Mouse (Mus musculus) MN1 (cell line): ENCODE results near the gene Ppp1r13l.

Experiments
- DNase-seq: peaks from one replicate; pipeline ENCODE4 v3.0.0-alpha.2; 2016; ENCODE audit warnings: low spot score

Gene Ppp1r13l

GRCm38 (mm10) chr7:19368380-19368779 is 8.8 kb downstream of the Ppp1r13l start:
- DNase-seq = no peak

GRCm38 (mm10) chr7:19369823-19370425 is 10.4 kb downstream of the Ppp1r13l start:
- no peak for DNase-seq

GRCm38 (mm10) chr7:19373367-19373766 is 13.8 kb downstream of the Ppp1r13l start:
- no peak for DNase-seq

GRCm38 (mm10) chr7:19375368-19375767 is 15.8 kb downstream of the Ppp1r13l start:
- no peak for DNase-seq

GRCm38 (mm10) chr7:19376019-19376418 is 16.5 kb downstream of the Ppp1r13l start:
- DNase-seq = no peak

GRCm38 (mm10) chr7:19378049-19378448 is 18.5 kb downstream of the Ppp1r13l start:
- DNase-seq = no peak

GRCm38 (mm10) chr7:19381377-19382165 is 22.0 kb downstream of the Ppp1r13l start, which contains the start of gene Ercc2:
Gene Ercc2, plus strand, starts transcription at chr7:19382010.
- DNase-seq = peak; percentile 92

- DNase-seq = no peak
These were observed 22.6 kb downstream of the Ppp1r13l start for GRCm38 (mm10) chr7:19382166-19382541.

GRCm38 (mm10) chr7:19383708-19384107 is 24.2 kb downstream of the Ppp1r13l start:
- DNase-seq = no peak

- peak; percentile 47 for DNase-seq
These were observed 29.3 kb downstream of the Ppp1r13l start for GRCm38 (mm10) chr7:19388699-19389413.

GRCm38 (mm10) chr7:19394484-19394883 is 34.9 kb downstream of the Ppp1r13l start:
- DNase-seq = no peak

GRCm38 (mm10) chr7:19399496-19400280 is 40.1 kb downstream of the Ppp1r13l start:
- peak; percentile 45 for DNase-seq

GRCm38 (mm10) chr7:19400946-19401345 is 41.4 kb downstream of the Ppp1r13l start:
- DNase-seq = no peak

- no peak for DNase-seq
These were observed 43.1 kb downstream of the Ppp1r13l start for GRCm38 (mm10) chr7:19402535-19403112.

GRCm38 (mm10) chr7:19403731-19404296 is 44.3 kb downstream of the Ppp1r13l start, which contains the start of gene Klc3:
Gene Klc3, minus strand, starts transcription at chr7:19404104.
- DNase-seq = no peak

- no peak for DNase-seq
These were observed 44.9 kb downstream of the Ppp1r13l start, which contains the start of gene Ckm for GRCm38 (mm10) chr7:19404476-19404875. Gene Ckm, plus strand, starts transcription at chr7:19404776.

- no peak for DNase-seq
These were observed 45.9 kb downstream of the Ppp1r13l start for GRCm38 (mm10) chr7:19405417-19405816.

GRCm38 (mm10) chr7:19409753-19410152 is 50.2 kb downstream of the Ppp1r13l start:
- no peak for DNase-seq

GRCm38 (mm10) chr7:19410766-19411344 is 51.3 kb downstream of the Ppp1r13l start:
- DNase-seq = no peak

- no peak for DNase-seq
These were observed 52.2 kb downstream of the Ppp1r13l start for GRCm38 (mm10) chr7:19411783-19412182.

- no peak for DNase-seq
These were observed 54.0 kb downstream of the Ppp1r13l start for GRCm38 (mm10) chr7:19413525-19413924.
